Mouse (Mus musculus) embryonic facial prominence, embryonic 10.5 days (tissue): ENCODE data around the gene Gm10518. TPM values are rescaled to one million over a fixed set of nuclear protein-coding genes. Genes with fewer than 3 reads are reported as not detected.

Experiments
- DNase-seq: peaks from one replicate; pipeline ENCODE4 v3.0.0-alpha.2; 2017; ENCODE audit warnings: low spot score
- H3K27ac ChIP-seq: fragments of 300-500 bp; sonication (generic); replicated peaks from 2 replicates; pipeline ENCODE4 v1.5.1; 2016; ENCODE audit warnings: mild to moderate bottlenecking
- H3K27me3 ChIP-seq: fragments of 300-500 bp; sonication (generic); replicated peaks from 2 replicates; pipeline ENCODE4 v1.6.1; 2016; ENCODE audit warnings: low read depth, mild to moderate bottlenecking; ENCODE audit not compliant: poor library complexity, severe bottlenecking
- H3K36me3 ChIP-seq: fragments of 300-500 bp; sonication (generic); replicated peaks from 2 replicates; pipeline ENCODE4 v1.6.1; 2016; ENCODE audit warnings: mild to moderate bottlenecking, moderate library complexity
- H3K4me1 ChIP-seq: fragments of 300-500 bp; sonication (generic); 2 replicates; pipeline ENCODE4 v1.6.1; 2016
- H3K4me3 ChIP-seq: fragments of 300-500 bp; sonication (generic); 2 replicates; pipeline ENCODE4 v1.5.1; 2016; ENCODE audit warnings: mild to moderate bottlenecking, moderate library complexity
- H3K9me3 ChIP-seq: fragments of 300-500 bp; sonication (generic); 2 replicates; pipeline ENCODE4 v1.6.1; 2016; ENCODE audit warnings: mild to moderate bottlenecking
- WGBS: fragments of 180-500 bp; shearing (Covaris S2); methylation state at CpG from one replicate; pipeline ENCODE4 v1.1.7; 2016; 5-methylcytosine and 5-hydroxymethylcytosine counted together
- polyA plus RNA-seq: library from polyadenylated mRNA; unstranded; fragments of >200 nt; fragmentation: Nextera tagmentation; extraction: Ambion mirVana; gene quantifications from 2 replicates; pipeline ENCODE4 v1.2.1, GENCODE M21; 2016

Gene Gm10518
- polyA plus RNA-seq, 1 experiment from 2014 or later, result 0.17 TPM

DNA sequence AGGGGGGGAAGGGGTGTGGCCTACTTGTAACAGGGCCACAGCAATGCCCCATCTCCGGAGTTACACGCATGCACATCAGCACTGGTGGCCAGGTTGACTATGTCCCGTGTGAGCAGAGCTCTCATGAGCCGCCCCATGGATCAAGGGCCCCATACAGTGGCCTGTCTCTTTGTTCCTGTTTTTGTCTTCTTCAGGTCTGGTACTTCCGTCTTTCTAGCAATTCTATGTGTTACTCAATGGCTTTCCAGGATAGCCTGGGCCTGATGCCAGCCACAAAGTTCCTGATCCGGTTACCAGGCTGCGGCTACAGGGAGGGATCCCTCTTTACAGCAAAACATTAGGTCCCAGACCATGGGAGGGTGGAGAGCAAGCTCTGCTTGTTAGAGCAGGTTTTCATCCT lies 39.4 kb downstream of the Gm10518 start:
- no peaks in the 10 kb centered on the region for H3K27me3 ChIP-seq
- no peaks in the 10 kb centered on the region; the same call in 1 of the 2 replicates for H3K4me1 ChIP-seq
- DNase-seq, result no peak
- no peak overlapping the region for H3K4me3 ChIP-seq
- no peak overlapping the region for H3K27ac ChIP-seq
- no peaks in the 10 kb centered on the region for H3K36me3 ChIP-seq
- 90% methylated on average over 7 of the region's 7 CpGs for WGBS
- no peaks in the 10 kb centered on the region for H3K9me3 ChIP-seq

DNA sequence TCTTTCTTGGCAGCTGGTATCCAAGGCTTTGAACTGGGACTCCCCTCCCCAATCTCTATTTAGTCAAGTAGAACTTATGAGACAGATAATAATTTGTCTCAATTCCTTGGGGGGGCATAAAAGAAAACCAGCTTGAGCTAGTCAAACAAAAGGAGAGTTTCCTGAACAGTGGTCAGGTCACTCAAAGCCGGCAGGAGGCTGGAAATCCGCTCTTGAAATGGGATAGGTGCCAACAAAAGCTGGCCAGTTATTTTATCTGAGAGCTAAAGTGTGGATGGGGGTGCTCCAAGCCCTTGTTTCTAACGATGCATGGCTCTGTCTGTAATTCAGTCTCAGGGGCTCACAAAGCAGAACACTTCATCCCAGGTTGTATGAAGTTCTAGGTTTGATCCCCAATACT lies 40.8 kb downstream of the Gm10518 start:
- 62% methylated on average over 3 of the region's 3 CpGs for WGBS
- H3K4me1 ChIP-seq, result peaks cover 9% of the 10 kb centered on the region
- H3K27me3 ChIP-seq, result 0 out of 2 replicates have a peak, but pooled peaks cover 3% of the 10 kb centered on the region
- no peaks in the 10 kb centered on the region for H3K9me3 ChIP-seq
- no peaks in the 10 kb centered on the region for H3K36me3 ChIP-seq
- no peak overlapping the region for H3K27ac ChIP-seq
- no peak overlapping the region for H3K4me3 ChIP-seq
- DNase-seq, result no peak

- Histone ChIP-seq H3K9me3 (no peaks in the 10 kb centered on the region), H3K36me3 (no peaks in the 10 kb centered on the region), H3K4me1 (peaks cover 9% of the 10 kb centered on the region), H3K4me3 (no peak overlapping the region), H3K27me3 (0 out of 2 replicates have a peak, but pooled peaks cover 3% of the 10 kb centered on the region), H3K27ac (no peak overlapping the region)
- 16% methylated on average over 5 of the region's 5 CpGs for WGBS
- peak; percentile 67 for DNase-seq
Measured at GRCm38 (mm10) chr1:179844894-179845293, 41.7 kb downstream of the Gm10518 start.

- no peaks in the 10 kb centered on the region for H3K36me3 ChIP-seq
- 0 out of 2 replicates have a peak, but pooled peaks cover 3% of the 10 kb centered on the region for H3K27me3 ChIP-seq
- no peak overlapping the region for H3K4me3 ChIP-seq
- H3K27ac ChIP-seq, result no peak overlapping the region
- no peak for DNase-seq
- H3K4me1 ChIP-seq, result peaks cover 9% of the 10 kb centered on the region
- no peaks in the 10 kb centered on the region for H3K9me3 ChIP-seq
- WGBS, result 85% methylated on average over 16 of the region's 16 CpGs
Measured at GRCm38 (mm10) chr1:179845832-179846499, 42.8 kb downstream of the Gm10518 start.

GRCm38 (mm10) chr1:179847173-179847572 lies 44.0 kb downstream of the Gm10518 start:
- Histone ChIP-seq H3K27ac (no peak overlapping the region), H3K9me3 (no peaks in the 10 kb centered on the region), H3K4me1 (peaks cover 9% of the 10 kb centered on the region), H3K36me3 (no peaks in the 10 kb centered on the region), H3K27me3 (0 out of 2 replicates have a peak, but pooled peaks cover 3% of the 10 kb centered on the region), H3K4me3 (no peak overlapping the region)
- DNase-seq, result no peak
- WGBS, result 58% methylated on average over 7 of the region's 7 CpGs

- Histone ChIP-seq H3K4me3 (peak overlapping the region; percentile 61), H3K27ac (peak overlapping the region; percentile 86), H3K4me1 (peaks cover 9% of the 10 kb centered on the region), H3K27me3 (0 out of 2 replicates have a peak, but pooled peaks cover 3% of the 10 kb centered on the region), H3K36me3 (no peaks in the 10 kb centered on the region), H3K9me3 (no peaks in the 10 kb centered on the region)
- 3% methylated on average over 20 of the region's 20 CpGs for WGBS
- peak; percentile 90 for DNase-seq
Measured at GRCm38 (mm10) chr1:179847759-179848389, 44.7 kb downstream of the Gm10518 start.

- H3K27me3 ChIP-seq, result 0 out of 2 replicates have a peak, but pooled peaks cover under 1% of the 10 kb centered on the region
- no peaks in the 10 kb centered on the region for H3K36me3 ChIP-seq
- peak; percentile 44 for DNase-seq
- H3K4me1 ChIP-seq, result peaks cover 9% of the 10 kb centered on the region
- 55% methylated on average over 4 of the region's 4 CpGs for WGBS
- H3K9me3 ChIP-seq, result no peaks in the 10 kb centered on the region
- H3K27ac ChIP-seq, result no peak overlapping the region
- no peak overlapping the region for H3K4me3 ChIP-seq
Measured at GRCm38 (mm10) chr1:179853421-179853820, 50.2 kb downstream of the Gm10518 start.

Other genes starting within 250 kb of the Gm10518 start
- gene Sccpdh, start 135.2 kb upstream of the Gm10518 start, polyA plus RNA-seq, result 68.4 and 78.8 TPM in 2 replicates
- gene Kif28, start 58.1 kb upstream of the Gm10518 start, polyA plus RNA-seq, result 0.06 TPM in 1 of 2 replicates, not detected in the other
- 30.8 and 35.3 TPM in 2 replicates for gene Ahctf1, start 304 bp downstream of the Gm10518 start, polyA plus RNA-seq
- 11.5 and 12.9 TPM in 2 replicates for gene Cdc42bpa, start 157.1 kb downstream of the Gm10518 start, polyA plus RNA-seq